Mouse (Mus musculus): Measurements from ENCODE around the gene Znrf3.
"Not testable (repeated sequence)": the region's sequence is repeated elsewhere in the genome, so short reads cannot be mapped to it uniquely, and the experiment has no call there.

Gene Znrf3

GRCm38 (mm10) chr11:5444599-5445451 is at the start of gene Znrf3:
Gene Znrf3 (minus strand): TSS chr11:5444847.
- DNase-seq (ENCODE audit: extremely low read depth, insufficient read length, low spot score): peak; percentile 87

- DNase-seq (ENCODE audit: extremely low read depth, insufficient read length, low spot score): no peak
These were observed 49.2 kb upstream of the Znrf3 start for GRCm38 (mm10) chr11:5493869-5494268.

GRCm38 (mm10) chr11:5491912-5492311 is 47.3 kb upstream of the Znrf3 start:
- no peak for DNase-seq (ENCODE audit: extremely low read depth, insufficient read length, low spot score)

- no peak for DNase-seq (ENCODE audit: extremely low read depth, insufficient read length, low spot score)
These were observed 46.5 kb upstream of the Znrf3 start for GRCm38 (mm10) chr11:5490989-5491656.

GRCm38 (mm10) chr11:5489433-5489832 is 44.8 kb upstream of the Znrf3 start:
- not testable (repeated sequence) for DNase-seq (ENCODE audit: extremely low read depth, insufficient read length, low spot score)

GRCm38 (mm10) chr11:5485193-5486011 is 40.8 kb upstream of the Znrf3 start:
- DNase-seq (ENCODE audit: extremely low read depth, insufficient read length, low spot score): peak; percentile 69

- DNase-seq (ENCODE audit: extremely low read depth, insufficient read length, low spot score): no peak
These were observed 37.9 kb upstream of the Znrf3 start for GRCm38 (mm10) chr11:5482581-5482980.

- no peak for DNase-seq (ENCODE audit: extremely low read depth, insufficient read length, low spot score)
These were observed 34.2 kb upstream of the Znrf3 start for GRCm38 (mm10) chr11:5478831-5479230.

- DNase-seq (ENCODE audit: extremely low read depth, insufficient read length, low spot score): no peak
These were observed 33.5 kb upstream of the Znrf3 start for GRCm38 (mm10) chr11:5478193-5478592.

- DNase-seq (ENCODE audit: extremely low read depth, insufficient read length, low spot score): no peak
These were observed 32.2 kb upstream of the Znrf3 start for GRCm38 (mm10) chr11:5476806-5477205.

- DNase-seq (ENCODE audit: extremely low read depth, insufficient read length, low spot score): not testable (repeated sequence)
These were observed 31.0 kb upstream of the Znrf3 start for GRCm38 (mm10) chr11:5475556-5476118.

GRCm38 (mm10) chr11:5474130-5474529 is 29.5 kb upstream of the Znrf3 start:
- peak; percentile 14 for DNase-seq (ENCODE audit: extremely low read depth, insufficient read length, low spot score)

- no peak for DNase-seq (ENCODE audit: extremely low read depth, insufficient read length, low spot score)
These were observed 25.4 kb upstream of the Znrf3 start for GRCm38 (mm10) chr11:5470055-5470454.

- peak; percentile 16 for DNase-seq (ENCODE audit: extremely low read depth, insufficient read length, low spot score)
These were observed 24.4 kb upstream of the Znrf3 start for GRCm38 (mm10) chr11:5469084-5469483.

GRCm38 (mm10) chr11:5468471-5468870 is 23.8 kb upstream of the Znrf3 start:
- DNase-seq (ENCODE audit: extremely low read depth, insufficient read length, low spot score): no peak

- DNase-seq (ENCODE audit: extremely low read depth, insufficient read length, low spot score): no peak
These were observed 7.3 kb upstream of the Znrf3 start for GRCm38 (mm10) chr11:5451923-5452322.

- no peak for DNase-seq (ENCODE audit: extremely low read depth, insufficient read length, low spot score)
These were observed 6.7 kb upstream of the Znrf3 start for GRCm38 (mm10) chr11:5451341-5451740.

GRCm38 (mm10) chr11:5450701-5451100 is 6.1 kb upstream of the Znrf3 start:
- DNase-seq (ENCODE audit: extremely low read depth, insufficient read length, low spot score): no peak

GRCm38 (mm10) chr11:5445452-5445953 is 856 bp upstream of the Znrf3 start:
- no peak for DNase-seq (ENCODE audit: extremely low read depth, insufficient read length, low spot score)

- DNase-seq (ENCODE audit: extremely low read depth, insufficient read length, low spot score): peak; percentile 42
These were observed 431 bp downstream of the Znrf3 start for GRCm38 (mm10) chr11:5444234-5444598.
